In the genomic region with DNA sequence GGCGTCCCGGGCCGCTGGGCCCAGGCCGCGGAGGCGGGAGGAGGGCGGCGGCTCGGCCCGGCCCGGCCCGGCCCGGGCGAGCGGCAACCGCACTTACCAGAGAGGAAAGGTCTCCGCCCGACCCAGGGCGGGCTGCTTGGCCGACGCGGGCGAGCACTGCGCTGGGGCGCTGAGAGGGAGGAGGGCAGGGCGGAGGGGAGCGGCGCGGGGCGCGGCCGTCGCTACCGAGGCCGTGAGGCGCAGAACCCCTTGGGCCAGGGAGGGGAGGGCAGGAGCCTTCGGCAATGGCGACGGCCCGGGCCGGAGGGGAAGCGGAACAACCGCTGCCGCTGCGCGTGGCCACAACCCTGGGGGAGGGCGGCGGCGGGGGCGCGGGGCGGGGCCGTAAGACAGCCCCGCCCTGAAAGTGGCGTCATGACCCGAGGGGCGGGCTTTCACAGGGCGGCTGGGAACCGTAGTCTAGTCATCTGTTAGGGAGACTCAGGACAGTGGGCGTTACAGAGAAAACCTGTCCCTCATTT, we compare ENCODE assay signal across 8 mouse cellular contexts. TPM values are rescaled to one million over a fixed set of nuclear protein-coding genes. Genes with fewer than 3 reads are reported as not detected.
A peak's percentile ranks its signal among the peaks of the same experiment; 100 is the strongest.
DNase-seq lines count a peak whose midpoint lies in the region; ATAC-seq and TF ChIP-seq lines count a peak whose summit lies in the region.

Pak2 (minus strand) TSS at position 352 of the 521 bp plus-strand sequence.

- H3K27ac ChIP-seq in heart, embryonic 11.5 days (ENCODE audit: low read depth, low read length): peak within 1 kb of the TSS; percentile 98
- peak within 1 kb of the TSS; percentile 97 for H3K27ac ChIP-seq in kidney, postnatal 0 days
- H3K27ac ChIP-seq in liver, embryonic 11.5 days (ENCODE audit: low read depth, low read length): peak within 1 kb of the TSS; percentile 92
- H3K27ac ChIP-seq in stomach, embryonic 14.5 days (ENCODE audit: low read length): peak within 1 kb of the TSS; percentile 96

- peak within 1 kb of the TSS; percentile 57 for H3K4me2 ChIP-seq in heart, embryonic 11.5 days
- H3K4me2 ChIP-seq in kidney, postnatal 0 days (ENCODE audit: low read length): peak within 1 kb of the TSS; percentile 51
- H3K4me2 ChIP-seq in liver, embryonic 11.5 days: peak within 1 kb of the TSS; percentile 77
- H3K4me2 ChIP-seq in stomach, embryonic 14.5 days (replicated peaks; ENCODE audit: low read depth, low read length): peak within 1 kb of the TSS; percentile 56

- peaks cover 10% of the 10 kb centered on the region for H3K4me1 ChIP-seq in heart, embryonic 11.5 days (ENCODE audit: control insufficient read depth, insufficient read depth, low read length)
- H3K4me1 ChIP-seq in kidney, postnatal 0 days (replicated peaks; ENCODE audit: insufficient read depth, low read length): peaks cover 13% of the 10 kb centered on the region
- H3K4me1 ChIP-seq in liver, embryonic 11.5 days (replicated peaks; ENCODE audit: control insufficient read depth, insufficient read depth, low read length): peaks cover 12% of the 10 kb centered on the region; the same call in 1 of the 2 replicates
- peaks cover 9% of the 10 kb centered on the region; the same call in 1 of the 2 replicates for H3K4me1 ChIP-seq in stomach, embryonic 14.5 days (ENCODE audit: control insufficient read depth, insufficient read depth, low read length)

- peak; percentile 90 to 91 for DNase-seq in B cell, adult 2 months
- DNase-seq in brain, adult 2 months (ENCODE audit: low read depth, low spot score): peak; percentile 92
- DNase-seq in kidney, postnatal 0 days (ENCODE audit: low spot score): peak; percentile 91
- peak; percentile 94 for DNase-seq in liver, embryonic 11.5 days (ENCODE audit: low spot score)
- DNase-seq in naive thymus-derived CD4-positive, alpha-beta T cell, adult 2 months (ENCODE audit: low read depth): peak; percentile 87

- H3K9me3 ChIP-seq in heart, embryonic 11.5 days (replicated peaks; ENCODE audit: control insufficient read depth, low read length): no peaks in the 10 kb centered on the region
- no peaks in the 10 kb centered on the region for H3K9me3 ChIP-seq in kidney, postnatal 0 days (replicated peaks; ENCODE audit: low read length)
- no peaks in the 10 kb centered on the region for H3K9me3 ChIP-seq in liver, embryonic 11.5 days (ENCODE audit: control insufficient read depth, low read length)
- H3K9me3 ChIP-seq in stomach, embryonic 14.5 days (ENCODE audit: control insufficient read depth, low read depth, low read length): no peaks in the 10 kb centered on the region

- no peak for TF ChIP-seq CTCF in kidney, postnatal 0 days (IDR thresholded peaks at IDR 0.05; ENCODE audit: low read depth)

- peak; percentile 91 for ATAC-seq in erythroblast, adult 5-6 weeks (replicated peaks; ENCODE audit: low FRiP score, poor library complexity, severe bottlenecking)
- ATAC-seq in heart, embryonic 11.5 days (replicated peaks; ENCODE audit: insufficient number of reproducible peaks, low FRiP score, low TSS enrichment): peak; percentile 95
- peak; percentile 97 for ATAC-seq in kidney, postnatal 0 days (replicated peaks; ENCODE audit: low FRiP score, low read depth)
- peak; percentile 97 for ATAC-seq in liver, embryonic 11.5 days (replicated peaks; ENCODE audit: low FRiP score)
- ATAC-seq in stomach, embryonic 14.5 days (ENCODE audit: insufficient number of reproducible peaks, insufficient read depth, low FRiP score, low read depth): peak; percentile 98

- no peaks in the 10 kb centered on the region for H3K36me3 ChIP-seq in heart, embryonic 11.5 days (ENCODE audit: control insufficient read depth, insufficient read depth, low read length)
- H3K36me3 ChIP-seq in kidney, postnatal 0 days (ENCODE audit: insufficient read depth, low read length): no peaks in the 10 kb centered on the region
- H3K36me3 ChIP-seq in liver, embryonic 11.5 days (ENCODE audit: control insufficient read depth, insufficient read depth, low read length): no peaks in the 10 kb centered on the region
- no peaks in the 10 kb centered on the region for H3K36me3 ChIP-seq in stomach, embryonic 14.5 days (ENCODE audit: control insufficient read depth, insufficient read depth, low read length)

- 1% methylated on average over 23 of the region's 60 CpGs for WGBS in heart, embryonic 11.5 days (ENCODE audit: insufficient replicate concordance)
- 1% methylated on average over 42 of the region's 60 CpGs for WGBS in kidney, postnatal 0 days
- WGBS in liver, embryonic 11.5 days: under 1% methylated on average over 58 of the region's 60 CpGs
- under 1% methylated on average over 45 of the region's 60 CpGs for WGBS in stomach, embryonic 14.5 days

- peak within 1 kb of the TSS; percentile 99 for H3K9ac ChIP-seq in heart, embryonic 11.5 days (ENCODE audit: low read depth, low read length)
- H3K9ac ChIP-seq in kidney, postnatal 0 days (ENCODE audit: low read depth, low read length): peak within 1 kb of the TSS; percentile 98
- H3K9ac ChIP-seq in liver, embryonic 11.5 days (ENCODE audit: low read depth, low read length): peak within 1 kb of the TSS; percentile 90
- peak within 1 kb of the TSS; percentile 98 for H3K9ac ChIP-seq in stomach, embryonic 14.5 days (replicated peaks; ENCODE audit: low read depth, low read length)

- no peaks in the 10 kb centered on the region for H3K27me3 ChIP-seq in heart, embryonic 11.5 days (ENCODE audit: control insufficient read depth, insufficient read depth, low read length)
- no peaks in the 10 kb centered on the region for H3K27me3 ChIP-seq in kidney, postnatal 0 days (ENCODE audit: insufficient read depth, low read length)
- no peaks in the 10 kb centered on the region for H3K27me3 ChIP-seq in liver, embryonic 11.5 days (replicated peaks; ENCODE audit: control insufficient read depth, insufficient read depth, low read length)
- no peaks in the 10 kb centered on the region for H3K27me3 ChIP-seq in stomach, embryonic 14.5 days (ENCODE audit: control insufficient read depth, insufficient read depth, low read length)

- H3K4me3 ChIP-seq in heart, embryonic 11.5 days (ENCODE audit: low read depth, low read length): peak within 1 kb of the TSS; percentile 98
- peak within 1 kb of the TSS; percentile 96 for H3K4me3 ChIP-seq in kidney, postnatal 0 days (replicated peaks; ENCODE audit: low read depth, low read length)
- peak within 1 kb of the TSS; percentile 83 for H3K4me3 ChIP-seq in liver, embryonic 11.5 days (ENCODE audit: low read depth, low read length)
- peak within 1 kb of the TSS; percentile 88 for H3K4me3 ChIP-seq in stomach, embryonic 14.5 days (ENCODE audit: low read depth, low read length)

RNA-seq across cellular contexts. Expression of gene Pak2, which starts in this region (rescaled TPM):
- 10.2 and 21.7 TPM in 2 replicates for total RNA-seq in erythroblast, adult 5-6 weeks (2015; ENCODE audit: low replicate concordance)
- 18.1 and 20.1 TPM in 2 replicates for total RNA-seq in erythroblast, adult 5-6 weeks (2017; ENCODE audit: low replicate concordance)
- 33.9 and 37.5 TPM in 2 replicates for polyA plus RNA-seq in heart, embryonic 11.5 days (2014; fragmentation: Nextera tagmentation; extraction: Ambion mirVana)
- polyA plus RNA-seq in kidney, postnatal 0 days (2015; fragmentation: Nextera tagmentation; extraction: Ambion mirVana): 31.2 and 33.6 TPM in 2 replicates
- 30.0 and 32.9 TPM in 2 replicates for polyA plus RNA-seq in liver, embryonic 11.5 days (2014; fragmentation: Nextera tagmentation; extraction: Ambion mirVana)
- 40.1 and 42.2 TPM in 2 replicates for polyA plus RNA-seq in stomach, embryonic 14.5 days (2014; fragmentation: Nextera tagmentation; extraction: Ambion mirVana)

Comparison
In these comparisons a context has a peak if more than half of its experiments do, and no peak if none do; other contexts are left out.
1. Peak in every context shown above with its lines: DNase-seq, ATAC-seq, H3K4me3 ChIP-seq and H3K27ac ChIP-seq.